Mouse (Mus musculus) liver, embryonic 14.5 days (tissue): ENCODE measurements around the gene Spata13.

Experiments
- CTCF ChIP-seq: IDR thresholded peaks from 2 replicates; pipeline ENCODE4 v1.5.1; 2016; ENCODE audit warnings: antibody characterized with exemption, low read depth, control low read depth
- EP300 ChIP-seq: IDR thresholded peaks from 2 replicates; pipeline ENCODE4 v1.6.1; 2016; ENCODE audit warnings: antibody characterized with exemption, low read depth

- TF ChIP-seq EP300 (no peak), CTCF (no peak; the same call in 1 of the 2 replicates)
Measured at GRCm38 (mm10) chr14:60683989-60684388, 50.2 kb downstream of the Spata13 start.
